Mouse (Mus musculus): ENCODE data around the gene Vps54.
A peak's percentile ranks its signal among the peaks of the same experiment; 100 is the strongest.

DNA sequence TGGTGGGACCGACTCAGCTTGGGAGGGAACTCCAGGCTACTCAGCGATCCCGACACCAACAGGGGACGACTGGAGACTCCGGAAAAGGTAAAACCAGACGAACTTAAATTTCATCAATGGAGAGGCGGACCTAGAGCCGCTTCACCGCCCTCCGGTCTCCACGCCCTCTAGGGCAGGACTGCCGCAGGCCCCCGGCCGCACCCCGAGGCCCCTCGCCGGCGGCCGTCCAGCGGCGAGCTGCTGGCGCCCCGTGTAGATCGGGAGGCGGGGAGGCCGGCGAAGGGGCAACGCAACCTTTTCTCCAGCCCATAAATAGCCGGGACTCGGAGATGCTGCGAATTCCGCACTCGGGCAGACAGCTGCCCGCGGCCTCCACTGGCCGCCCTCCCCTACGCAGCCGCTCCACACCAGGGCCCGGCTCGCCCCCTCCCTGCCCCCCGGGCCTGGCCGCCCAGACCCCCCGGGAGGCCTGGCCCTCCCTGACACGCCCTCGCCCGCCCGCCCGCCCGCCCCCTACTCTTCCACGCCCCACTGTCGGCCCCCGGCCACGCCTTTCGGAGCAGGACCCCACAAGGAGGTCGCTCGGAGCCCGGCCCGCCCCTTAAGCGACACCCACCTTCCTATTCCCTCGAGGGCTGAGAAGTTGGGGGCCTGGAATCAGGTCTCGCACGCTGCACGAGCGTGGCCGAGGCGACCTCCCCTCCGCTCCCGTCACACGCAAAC is 131.5 kb downstream of the Vps54 start:
- TF ChIP-seq EP300 (IDR thresholded peaks at IDR 0.05), result no peak
- TF ChIP-seq CTCF (IDR thresholded peaks at IDR 0.05), result peak; percentile 19; the same call in 1 of the 2 replicates

Data from lung, postnatal 0 days (tissue).